Mouse (Mus musculus) layer of hippocampus, adult 9-10 months (tissue): ENCODE results near the gene Matn4.

Experiments used
- DNase-seq: peaks from one replicate; pipeline ENCODE4 v3.0.0; 2022; ENCODE audit warnings: low spot score

Matn4 gene

GRCm38 (mm10) chr2:164436215-164436913 is 31.4 kb upstream of the Matn4 start:
- no peak for DNase-seq

- no peak for DNase-seq
Measured at GRCm38 (mm10) chr2:164435216-164436090, 30.5 kb upstream of the Matn4 start.

GRCm38 (mm10) chr2:164434681-164435080 is 29.7 kb upstream of the Matn4 start:
- DNase-seq, result no peak

DNA sequence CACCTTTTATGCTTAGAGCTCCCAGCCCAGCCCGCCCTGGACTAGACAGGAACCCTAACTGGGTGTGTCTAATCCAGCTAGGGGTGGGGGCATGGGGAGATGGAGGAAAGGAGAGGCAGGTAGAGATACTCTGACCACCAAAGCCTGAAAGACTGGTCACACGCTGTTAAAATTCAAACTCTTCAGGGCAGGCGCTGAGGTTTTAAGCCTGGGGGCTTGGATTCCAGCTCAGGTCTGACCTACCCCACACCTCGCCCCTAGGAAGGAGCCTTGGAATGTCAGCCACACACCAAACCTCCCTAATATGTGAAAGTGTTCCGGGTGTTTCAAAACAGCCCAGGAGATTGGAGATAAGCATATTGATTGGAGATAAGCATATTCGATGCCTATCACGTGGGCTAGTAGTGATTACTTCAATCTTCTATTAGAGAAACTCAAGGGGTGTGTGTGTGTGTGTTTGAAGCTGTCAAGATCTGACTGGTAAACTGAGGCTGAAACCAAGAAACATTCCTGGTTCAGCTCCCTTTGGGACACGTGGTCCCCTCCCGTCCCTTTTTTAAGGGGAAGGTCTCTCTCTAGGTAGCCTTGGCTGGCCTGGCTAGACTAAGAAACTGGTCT is 28.4 kb upstream of the Matn4 start:
- no peak for DNase-seq

GRCm38 (mm10) chr2:164432541-164433191 is 27.7 kb upstream of the Matn4 start:
- no peak for DNase-seq

DNA sequence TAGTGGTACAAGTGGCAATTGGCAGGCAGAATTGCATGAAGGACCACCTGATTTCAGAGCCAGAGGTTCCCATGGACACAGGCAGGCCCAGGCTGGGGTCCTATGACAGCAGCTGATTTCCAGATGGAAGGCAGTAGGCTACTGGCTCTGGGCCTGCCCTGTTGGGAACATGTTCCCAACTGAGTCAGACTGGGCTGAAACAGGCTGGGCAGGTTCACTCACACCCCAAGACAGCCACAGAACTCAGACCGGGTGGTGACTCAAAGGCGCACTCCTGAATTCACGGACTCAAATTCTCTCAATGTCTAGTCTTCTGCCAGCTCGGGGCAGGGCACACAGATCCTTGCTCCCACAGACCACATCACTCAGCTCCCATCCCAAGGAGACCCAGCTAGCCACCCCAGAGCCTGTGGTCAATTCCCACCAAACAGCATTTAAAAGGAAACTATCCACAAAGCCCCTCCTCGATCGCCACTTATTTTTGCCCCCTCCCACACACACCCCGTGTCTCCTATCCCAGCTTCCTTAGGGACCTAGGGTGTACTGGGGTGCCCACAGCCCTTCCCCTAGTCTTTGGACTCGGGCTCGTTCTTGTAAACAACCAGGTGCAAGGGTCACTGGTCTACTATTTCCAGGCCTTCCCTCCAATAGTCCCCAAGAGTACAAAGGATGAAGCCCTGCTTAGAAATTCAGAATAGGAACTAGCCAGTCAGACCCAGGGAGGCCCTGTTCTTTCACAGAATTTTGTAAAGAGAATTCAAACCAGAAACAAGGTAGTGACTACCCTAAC is 26.9 kb upstream of the Matn4 start:
- DNase-seq, result no peak

GRCm38 (mm10) chr2:164430697-164431096 is 25.7 kb upstream of the Matn4 start:
- DNase-seq, result no peak

- no peak for DNase-seq
Measured at GRCm38 (mm10) chr2:164429881-164430615, 25.1 kb upstream of the Matn4 start.

DNA sequence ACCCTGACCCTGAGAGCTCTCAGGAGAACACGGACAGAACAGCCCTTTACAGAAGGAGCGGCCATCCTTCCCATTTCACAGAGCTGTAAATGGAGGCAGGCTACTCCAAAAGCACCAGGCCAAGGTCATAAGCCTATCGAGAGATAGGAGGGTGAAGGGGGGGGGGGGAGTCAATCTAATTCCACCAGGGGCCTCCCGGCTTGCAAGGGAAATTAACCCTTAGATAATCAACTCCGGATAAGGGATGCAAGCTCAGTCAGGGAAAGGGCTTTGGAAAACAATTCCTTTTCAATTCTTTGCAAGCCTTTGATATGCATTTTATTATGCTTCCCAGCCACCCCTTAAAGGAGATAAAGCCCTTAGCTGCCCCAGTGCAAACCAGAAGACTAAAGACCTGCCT is 23.5 kb upstream of the Matn4 start:
- no peak for DNase-seq

DNA sequence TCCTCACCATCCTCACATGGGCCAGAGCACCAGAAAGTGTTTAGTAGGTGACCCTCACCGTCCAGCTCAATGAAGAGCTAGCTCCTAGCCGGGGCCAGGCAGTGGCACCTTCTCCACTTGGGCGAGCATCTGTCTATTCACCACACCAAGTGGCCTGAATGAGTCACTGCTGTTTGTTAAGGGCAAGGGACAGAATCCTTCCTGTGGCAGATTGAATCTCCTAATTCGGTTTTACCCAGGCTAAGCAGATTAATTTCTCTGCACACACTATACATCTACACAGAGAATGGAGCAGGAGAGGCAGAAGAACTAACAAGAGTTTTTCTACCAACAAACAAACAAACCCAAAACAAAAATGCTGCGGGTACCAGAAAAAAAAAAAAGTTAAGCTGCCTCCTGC is 22.0 kb upstream of the Matn4 start:
- DNase-seq, result no peak

DNA sequence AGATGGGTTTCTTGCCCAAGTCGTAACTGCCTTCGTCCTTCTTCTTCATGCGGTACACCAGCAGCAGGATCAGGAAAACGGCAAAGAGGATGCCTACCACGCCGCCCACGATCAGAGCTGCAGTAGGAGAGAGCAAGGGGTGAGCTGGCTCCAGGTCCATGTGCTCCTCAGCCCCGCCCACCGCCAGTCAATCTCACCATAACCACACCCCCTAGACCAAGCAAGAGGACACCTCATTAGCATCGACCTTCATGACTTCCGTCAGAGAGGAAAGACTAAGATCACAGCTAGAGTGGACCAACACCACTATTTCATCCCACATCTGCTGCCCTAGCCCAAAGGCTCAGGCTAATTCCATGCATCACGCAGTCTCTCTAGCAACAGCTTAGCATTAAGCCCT is 21.2 kb upstream of the Matn4 start:
- DNase-seq, result no peak

GRCm38 (mm10) chr2:164425401-164425800 is 20.4 kb upstream of the Matn4 start:
- DNase-seq, result no peak

GRCm38 (mm10) chr2:164424406-164424805 is 19.4 kb upstream of the Matn4 start:
- DNase-seq, result no peak

- no peak for DNase-seq
Measured at GRCm38 (mm10) chr2:164423464-164423863, 18.5 kb upstream of the Matn4 start.

DNA sequence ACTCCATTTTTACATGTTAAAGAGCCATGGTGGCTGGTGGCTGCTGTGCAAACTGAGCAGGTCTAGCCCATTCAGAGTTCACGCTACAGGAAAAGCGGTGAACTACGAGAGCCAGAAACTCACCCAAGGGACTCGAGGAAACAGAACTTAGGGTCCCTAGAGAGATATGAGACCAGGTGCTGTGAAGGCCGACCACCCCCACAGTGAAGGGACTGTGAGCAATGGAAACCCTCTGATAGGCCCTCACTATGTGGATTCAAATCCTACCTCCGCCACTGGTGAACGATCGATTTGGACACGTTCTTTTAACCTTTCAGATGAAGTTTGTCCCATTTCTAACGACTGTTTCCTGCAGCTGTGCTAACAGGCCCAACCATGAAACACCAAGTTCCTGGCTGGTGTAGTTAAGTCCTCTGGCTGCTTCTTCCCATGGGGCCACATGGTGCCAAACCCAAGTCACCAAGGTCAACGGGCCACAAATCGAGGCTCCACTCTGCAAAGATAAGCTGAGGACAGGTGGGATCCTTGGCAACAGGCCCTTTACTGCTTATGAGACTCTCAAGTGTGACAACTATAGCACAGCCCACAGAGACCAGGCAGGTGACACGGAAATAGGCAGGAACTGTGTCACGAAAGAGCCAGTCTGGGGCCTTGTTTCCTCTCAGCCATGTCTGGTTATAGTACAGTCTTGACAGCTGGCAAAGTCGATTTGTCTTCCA is 17.9 kb upstream of the Matn4 start:
- no peak for DNase-seq

- DNase-seq, result no peak
Measured at GRCm38 (mm10) chr2:164421979-164422378, 17.0 kb upstream of the Matn4 start.

DNA sequence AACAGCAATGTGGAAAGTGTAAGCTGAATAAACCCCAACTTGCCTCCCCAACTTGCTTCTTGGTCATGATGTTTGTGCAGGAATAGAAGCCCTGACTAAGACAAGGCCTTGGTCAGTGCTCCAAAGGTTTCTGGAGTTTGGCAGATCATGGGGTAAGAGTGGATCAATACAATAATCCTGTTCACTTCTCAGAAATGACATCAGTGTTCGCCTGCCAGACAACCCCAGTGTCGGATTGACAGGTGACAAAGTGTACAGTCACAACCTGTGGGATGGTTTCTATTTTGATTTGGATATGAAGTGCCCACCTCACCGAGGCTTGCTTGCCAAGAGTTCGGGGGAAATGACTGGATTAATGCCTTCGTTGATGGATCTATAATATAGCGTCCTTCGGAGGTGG is 16.3 kb upstream of the Matn4 start:
- DNase-seq, result no peak

DNA sequence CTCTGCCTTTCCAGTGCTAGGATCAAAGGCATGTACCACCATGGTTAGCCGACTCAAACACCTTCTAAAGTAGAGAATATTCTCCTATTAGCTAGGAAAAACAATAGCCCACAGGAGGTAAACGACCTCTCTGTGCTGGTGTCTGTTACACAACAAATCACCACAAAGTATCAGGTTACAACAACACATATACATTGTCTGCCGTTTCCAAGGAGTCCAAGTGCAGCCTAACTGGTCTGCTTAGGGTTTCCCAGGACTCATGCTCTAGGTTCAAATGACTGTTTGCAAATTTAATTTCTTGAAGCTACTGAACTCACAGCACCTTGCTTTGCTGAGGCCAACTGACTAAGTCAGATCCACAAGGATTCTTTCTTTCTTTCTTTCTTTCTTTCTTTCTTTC is 14.5 kb upstream of the Matn4 start:
- DNase-seq, result no peak

DNA sequence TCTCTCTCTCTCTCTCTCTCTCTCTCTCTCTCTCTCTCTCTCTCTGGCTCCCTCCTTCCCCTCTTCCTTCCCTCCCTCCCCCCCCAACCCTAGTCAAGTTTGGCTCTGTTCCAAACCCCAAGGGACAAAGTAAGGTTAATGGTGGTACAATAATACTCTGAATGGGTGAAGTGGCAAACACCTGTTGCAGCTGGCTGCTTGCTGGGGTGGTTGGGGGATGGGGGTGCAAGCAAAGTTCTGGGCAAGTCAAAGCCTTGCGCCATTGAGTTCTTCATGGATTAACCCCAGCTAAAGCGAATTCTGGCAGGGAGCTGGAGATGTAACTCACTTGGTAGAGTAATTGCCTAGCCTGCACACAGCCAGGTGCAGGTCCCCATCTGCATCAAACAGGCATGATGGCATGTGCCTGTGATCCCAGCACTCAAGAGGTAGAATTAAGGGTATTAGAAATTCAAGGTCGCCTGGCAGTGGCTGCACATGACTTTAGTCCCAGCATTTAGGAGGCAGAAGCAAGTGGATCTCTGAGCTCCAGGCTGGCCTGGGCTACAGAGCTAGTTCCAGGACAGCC is 13.4 kb upstream of the Matn4 start:
- no peak for DNase-seq

- no peak for DNase-seq
Measured at GRCm38 (mm10) chr2:164417198-164417597, 12.2 kb upstream of the Matn4 start.
